Mouse (Mus musculus): ENCODE data around the gene Prune1. TPM values are rescaled to one million over a fixed set of nuclear protein-coding genes. Genes with fewer than 3 reads are reported as not detected.

Gene Prune1
- polyA plus RNA-seq, 1 experiment from 2014 or later = 26.8 TPM

GRCm38 (mm10) chr3:95286011-95286410 is 4.1 kb upstream of the Prune1 start:
- Histone ChIP-seq H3K9me3 (ENCODE audit: control insufficient read depth, low read length) (no peaks in the 10 kb centered on the region), H3K27me3 (ENCODE audit: control insufficient read depth, insufficient read depth, low read length) (no peaks in the 10 kb centered on the region), H3K4me3 (ENCODE audit: low read depth, low read length) (no peak overlapping the region), H3K36me3 (ENCODE audit: control insufficient read depth, insufficient read depth, low read length) (peaks cover 2% of the 10 kb centered on the region; the same call in 1 of the 2 replicates), H3K4me2 (ENCODE audit: low read depth, severe bottlenecking) (no peak overlapping the region), H3K9ac (ENCODE audit: low read length) (no peak overlapping the region), H3K4me1 (ENCODE audit: control insufficient read depth, insufficient read depth, low read length) (peaks cover 8% of the 10 kb centered on the region), H3K27ac (replicated peaks; ENCODE audit: low read depth, low read length) (no peak overlapping the region)
- no peak for ATAC-seq (ENCODE audit: insufficient number of reproducible peaks, low FRiP score, low TSS enrichment, low read depth)
- DNase-seq (ENCODE audit: low spot score) = peak; percentile 17
- 61% methylated on average over 5 of the region's 5 CpGs for WGBS

- Histone ChIP-seq H3K9ac (ENCODE audit: low read length) (no peak overlapping the region), H3K27me3 (ENCODE audit: control insufficient read depth, insufficient read depth, low read length) (no peaks in the 10 kb centered on the region), H3K4me1 (ENCODE audit: control insufficient read depth, insufficient read depth, low read length) (peaks cover 8% of the 10 kb centered on the region), H3K4me2 (ENCODE audit: low read depth, severe bottlenecking) (no peak overlapping the region), H3K4me3 (ENCODE audit: low read depth, low read length) (no peak overlapping the region), H3K27ac (replicated peaks; ENCODE audit: low read depth, low read length) (no peak overlapping the region), H3K36me3 (ENCODE audit: control insufficient read depth, insufficient read depth, low read length) (peaks cover 2% of the 10 kb centered on the region; the same call in 1 of the 2 replicates), H3K9me3 (ENCODE audit: control insufficient read depth, low read length) (no peaks in the 10 kb centered on the region)
- WGBS = 93% methylated on average over 5 of the region's 5 CpGs
- ATAC-seq (ENCODE audit: insufficient number of reproducible peaks, low FRiP score, low TSS enrichment, low read depth) = no peak
- DNase-seq (ENCODE audit: low spot score) = no peak
Measured at GRCm38 (mm10) chr3:95285390-95285789, 3.5 kb upstream of the Prune1 start.

GRCm38 (mm10) chr3:95284501-95285281 is 2.8 kb upstream of the Prune1 start:
- DNase-seq (ENCODE audit: low spot score) (peak; percentile 16), ATAC-seq (ENCODE audit: insufficient number of reproducible peaks, low FRiP score, low TSS enrichment, low read depth) (no peak)
- H3K27me3 ChIP-seq (ENCODE audit: control insufficient read depth, insufficient read depth, low read length) = no peaks in the 10 kb centered on the region
- H3K4me1 ChIP-seq (ENCODE audit: control insufficient read depth, insufficient read depth, low read length) = peaks cover 8% of the 10 kb centered on the region
- H3K36me3 ChIP-seq (ENCODE audit: control insufficient read depth, insufficient read depth, low read length) = peaks cover 2% of the 10 kb centered on the region; the same call in 1 of the 2 replicates
- H3K27ac ChIP-seq (replicated peaks; ENCODE audit: low read depth, low read length) = no peak overlapping the region
- H3K9ac ChIP-seq (ENCODE audit: low read length) = no peak overlapping the region
- peak overlapping the region; percentile 62; the same call in 1 of the 2 replicates for H3K4me2 ChIP-seq (ENCODE audit: low read depth, severe bottlenecking)
- WGBS = 89% methylated on average over 12 of the region's 12 CpGs
- peak overlapping the region; percentile 67; the same call in 1 of the 2 replicates for H3K4me3 ChIP-seq (ENCODE audit: low read depth, low read length)
- H3K9me3 ChIP-seq (ENCODE audit: control insufficient read depth, low read length) = no peaks in the 10 kb centered on the region

- WGBS = 22% methylated on average over 1 of the region's 1 CpGs
- peak; percentile 19 for DNase-seq (ENCODE audit: low spot score)
Measured at GRCm38 (mm10) chr3:95284062-95284461, 2.2 kb upstream of the Prune1 start.

GRCm38 (mm10) chr3:95283589-95283941 is 1.7 kb upstream of the Prune1 start:
- H3K27ac ChIP-seq (replicated peaks; ENCODE audit: low read depth, low read length) = peak overlapping the region; percentile 88
- DNase-seq (ENCODE audit: low spot score) (no peak), ATAC-seq (ENCODE audit: insufficient number of reproducible peaks, low FRiP score, low TSS enrichment, low read depth) (no peak)
- peaks cover 8% of the 10 kb centered on the region for H3K4me1 ChIP-seq (ENCODE audit: control insufficient read depth, insufficient read depth, low read length)
- peak overlapping the region; percentile 62 for H3K4me2 ChIP-seq (ENCODE audit: low read depth, severe bottlenecking)
- peak overlapping the region; percentile 75 for H3K9ac ChIP-seq (ENCODE audit: low read length)
- no peaks in the 10 kb centered on the region for H3K9me3 ChIP-seq (ENCODE audit: control insufficient read depth, low read length)
- H3K36me3 ChIP-seq (ENCODE audit: control insufficient read depth, insufficient read depth, low read length) = peaks cover 2% of the 10 kb centered on the region; the same call in 1 of the 2 replicates
- no peaks in the 10 kb centered on the region for H3K27me3 ChIP-seq (ENCODE audit: control insufficient read depth, insufficient read depth, low read length)
- H3K4me3 ChIP-seq (ENCODE audit: low read depth, low read length) = peak overlapping the region; percentile 67
- 1% methylated on average over 7 of the region's 7 CpGs for WGBS

More at GRCm38 (mm10) chr3:95284062-95284461, 2.2 kb upstream of the Prune1 start:
- Histone ChIP-seq H3K4me1 (ENCODE audit: control insufficient read depth, insufficient read depth, low read length) (peaks cover 8% of the 10 kb centered on the region), H3K4me2 (ENCODE audit: low read depth, severe bottlenecking) (peak overlapping the region; percentile 62), H3K27me3 (ENCODE audit: control insufficient read depth, insufficient read depth, low read length) (no peaks in the 10 kb centered on the region), H3K27ac (replicated peaks; ENCODE audit: low read depth, low read length) (no peak overlapping the region), H3K36me3 (ENCODE audit: control insufficient read depth, insufficient read depth, low read length) (peaks cover 2% of the 10 kb centered on the region; the same call in 1 of the 2 replicates), H3K9ac (ENCODE audit: low read length) (peak overlapping the region; percentile 75), H3K9me3 (ENCODE audit: control insufficient read depth, low read length) (no peaks in the 10 kb centered on the region), H3K4me3 (ENCODE audit: low read depth, low read length) (peak overlapping the region; percentile 67)
- ATAC-seq (ENCODE audit: insufficient number of reproducible peaks, low FRiP score, low TSS enrichment, low read depth) = no peak

GRCm38 (mm10) chr3:95282865-95283588 is 1.2 kb upstream of the Prune1 start:
- Histone ChIP-seq H3K9me3 (ENCODE audit: control insufficient read depth, low read length) (no peaks in the 10 kb centered on the region), H3K9ac (ENCODE audit: low read length) (peak overlapping the region; percentile 75), H3K4me3 (ENCODE audit: low read depth, low read length) (peak overlapping the region; percentile 67), H3K36me3 (ENCODE audit: control insufficient read depth, insufficient read depth, low read length) (no peaks in the 10 kb centered on the region; the same call in 1 of the 2 replicates), H3K27me3 (ENCODE audit: control insufficient read depth, insufficient read depth, low read length) (no peaks in the 10 kb centered on the region), H3K4me1 (ENCODE audit: control insufficient read depth, insufficient read depth, low read length) (peaks cover 8% of the 10 kb centered on the region), H3K27ac (replicated peaks; ENCODE audit: low read depth, low read length) (peak overlapping the region; percentile 88), H3K4me2 (ENCODE audit: low read depth, severe bottlenecking) (peak overlapping the region; percentile 62)
- WGBS = under 1% methylated on average over 51 of the region's 51 CpGs
- ATAC-seq (ENCODE audit: insufficient number of reproducible peaks, low FRiP score, low TSS enrichment, low read depth) (peak; percentile 58), DNase-seq (ENCODE audit: low spot score) (peak; percentile 85)

- peak overlapping the region; percentile 75 for H3K9ac ChIP-seq (ENCODE audit: low read length)
- H3K36me3 ChIP-seq (ENCODE audit: control insufficient read depth, insufficient read depth, low read length) = no peaks in the 10 kb centered on the region
- no peaks in the 10 kb centered on the region for H3K9me3 ChIP-seq (ENCODE audit: control insufficient read depth, low read length)
- H3K27ac ChIP-seq (replicated peaks; ENCODE audit: low read depth, low read length) = peak overlapping the region; percentile 88
- H3K4me2 ChIP-seq (ENCODE audit: low read depth, severe bottlenecking) = peak overlapping the region; percentile 62
- H3K27me3 ChIP-seq (ENCODE audit: control insufficient read depth, insufficient read depth, low read length) = no peaks in the 10 kb centered on the region
- no peak for DNase-seq (ENCODE audit: low spot score)
- under 1% methylated on average over 11 of the region's 11 CpGs for WGBS
- ATAC-seq (ENCODE audit: insufficient number of reproducible peaks, low FRiP score, low TSS enrichment, low read depth) = no peak
- peaks cover 8% of the 10 kb centered on the region for H3K4me1 ChIP-seq (ENCODE audit: control insufficient read depth, insufficient read depth, low read length)
- peak overlapping the region; percentile 67 for H3K4me3 ChIP-seq (ENCODE audit: low read depth, low read length)
Measured at GRCm38 (mm10) chr3:95282381-95282864, 547 bp upstream of the Prune1 start.

GRCm38 (mm10) chr3:95280747-95281146 is 1.1 kb downstream of the Prune1 start:
- H3K4me1 ChIP-seq (ENCODE audit: control insufficient read depth, insufficient read depth, low read length) = peaks cover 8% of the 10 kb centered on the region
- WGBS = 34% methylated on average over 8 of the region's 8 CpGs
- H3K9ac ChIP-seq (ENCODE audit: low read length) = peak overlapping the region; percentile 38; the same call in 1 of the 2 replicates
- no peaks in the 10 kb centered on the region for H3K27me3 ChIP-seq (ENCODE audit: control insufficient read depth, insufficient read depth, low read length)
- no peak overlapping the region for H3K27ac ChIP-seq (replicated peaks; ENCODE audit: low read depth, low read length)
- peak overlapping the region; percentile 67 for H3K4me3 ChIP-seq (ENCODE audit: low read depth, low read length)
- H3K9me3 ChIP-seq (ENCODE audit: control insufficient read depth, low read length) = no peaks in the 10 kb centered on the region
- no peaks in the 10 kb centered on the region for H3K36me3 ChIP-seq (ENCODE audit: control insufficient read depth, insufficient read depth, low read length)
- no peak for ATAC-seq (ENCODE audit: insufficient number of reproducible peaks, low FRiP score, low TSS enrichment, low read depth)
- peak overlapping the region; percentile 62 for H3K4me2 ChIP-seq (ENCODE audit: low read depth, severe bottlenecking)
- peak; percentile 29 for DNase-seq (ENCODE audit: low spot score)

Data from limb, embryonic 11.5 days (tissue).